Mouse (Mus musculus): Measurements from ENCODE around the gene Bcar3. TPM values are rescaled to one million over a fixed set of nuclear protein-coding genes. Genes with fewer than 3 reads are reported as not detected.
"Not testable (repeated sequence)": the region's sequence is repeated elsewhere in the genome, so short reads cannot be mapped to it uniquely, and the experiment has no call there.

Gene Bcar3
- 1 to 10 TPM; 6.1 to 7.0 TPM for total RNA-seq (2021)
- long read RNA-seq, partial matches to known transcripts, result 2 of 8 reads
- long read RNA-seq, other reads (novel, unspliced or antisense), result 2 of 8 reads

DNA sequence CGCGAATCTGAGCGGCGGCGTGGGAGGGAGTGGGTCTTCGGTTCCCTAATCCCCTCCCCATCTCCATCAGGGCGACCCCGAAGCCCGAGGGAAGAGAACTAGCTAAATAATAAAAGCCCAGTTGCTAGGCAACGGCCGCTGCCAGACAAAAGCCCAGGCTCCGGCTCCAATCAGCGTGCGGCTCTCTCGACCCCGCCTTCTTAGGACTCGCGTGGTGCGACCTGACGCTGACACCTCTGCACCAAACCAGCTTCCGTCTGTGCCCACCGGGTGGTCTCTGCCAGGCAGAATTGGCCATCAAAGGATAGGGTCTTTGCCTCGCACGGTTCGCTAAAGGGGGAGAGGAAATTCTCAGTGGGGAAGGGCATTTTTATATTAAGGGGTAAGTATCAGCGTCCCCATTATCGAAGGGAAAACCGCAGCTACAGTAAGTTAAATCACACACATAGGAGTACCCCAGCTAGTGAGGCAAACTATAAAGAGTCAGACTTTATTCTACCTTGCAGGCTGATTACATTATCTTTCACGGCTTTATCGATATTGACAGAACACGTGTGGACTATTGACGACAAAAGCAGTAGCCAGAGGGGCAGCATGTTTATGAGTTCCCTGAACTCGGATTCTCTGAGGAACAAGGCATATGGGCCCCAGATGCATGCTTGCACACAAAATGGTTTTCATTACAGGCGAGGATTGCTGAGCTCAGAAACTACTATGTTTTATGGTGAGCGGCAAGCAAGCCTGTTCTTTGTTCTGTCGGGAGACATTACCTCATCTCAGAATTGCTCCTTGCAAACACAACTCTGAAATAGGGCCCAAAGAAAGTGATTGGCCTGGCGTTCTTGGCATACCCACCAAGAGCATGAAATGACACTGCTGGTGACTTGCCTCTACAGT, at the start of gene Bcar3:
Bcar3 (plus strand) TSS at position 183 of the 897 bp plus-strand sequence.
- DNase-seq (ENCODE audit: low spot score in 2 of 2), result peak; percentile 92 to 94

DNA sequence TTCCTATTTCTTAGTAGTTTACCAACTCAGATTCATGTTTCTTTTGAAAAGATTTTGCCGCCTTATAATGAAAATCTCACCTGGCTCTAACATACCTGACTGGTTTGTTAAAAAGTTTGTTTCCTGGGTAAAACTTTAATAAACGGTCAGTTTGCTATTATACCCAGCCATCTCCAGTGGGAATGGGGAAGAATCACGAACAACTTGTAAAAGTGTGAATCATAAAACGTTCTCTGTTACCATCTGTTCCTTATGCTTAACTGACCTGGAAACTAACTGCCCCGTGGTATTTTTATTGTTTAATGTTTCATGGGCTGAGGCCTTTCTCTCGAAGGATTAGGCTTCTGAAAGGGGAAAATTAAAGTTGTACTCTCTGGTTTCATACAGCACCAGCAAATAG, 49.2 kb upstream of the Bcar3 start:
- no peak for DNase-seq (ENCODE audit: low spot score in 2 of 2)

DNA sequence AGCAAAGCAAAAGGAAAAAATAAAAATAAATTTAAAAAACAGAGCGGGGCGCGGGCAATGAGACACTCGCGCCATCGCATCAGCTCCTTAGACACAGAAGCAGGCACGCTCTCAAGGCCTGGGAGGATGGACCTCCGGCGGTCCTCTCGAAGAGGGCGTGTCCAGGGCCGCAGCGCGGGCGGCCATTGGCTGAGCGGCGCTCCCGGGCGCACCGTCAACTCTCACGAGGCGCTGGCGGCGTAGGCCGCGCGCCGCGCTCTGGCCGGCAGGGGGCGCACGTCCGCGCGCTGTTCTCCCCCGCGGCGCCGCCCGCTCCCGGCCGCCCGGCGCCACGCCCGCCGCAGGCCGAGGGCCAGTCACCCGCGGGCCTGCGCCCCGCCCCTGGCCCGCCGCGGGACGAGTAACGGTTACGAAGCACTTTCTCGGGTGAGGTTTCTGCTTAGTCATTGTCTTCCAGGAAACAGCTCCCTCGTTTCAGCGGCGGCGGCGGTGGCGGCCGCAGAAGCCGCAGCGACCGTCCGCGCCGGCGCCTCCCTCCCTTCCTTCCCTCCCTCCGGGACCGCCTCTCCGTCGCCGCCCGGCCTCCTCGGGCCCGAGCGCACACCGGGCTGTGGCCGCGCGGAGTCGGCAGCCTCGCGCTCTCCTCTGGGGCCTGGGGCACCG, 48.6 kb upstream of the Bcar3 start, which contains the start of gene Gclm:
Gclm (plus strand) TSS at position 343 of the 663 bp plus-strand sequence.
- peak; percentile 88 to 95 for DNase-seq (ENCODE audit: low spot score in 2 of 2)

GRCm38 (mm10) chr3:122245878-122246332, 48.0 kb upstream of the Bcar3 start:
- DNase-seq (ENCODE audit: low spot score in 2 of 2), result peak; percentile 64 to 74

GRCm38 (mm10) chr3:122246406-122246805, 47.5 kb upstream of the Bcar3 start:
- DNase-seq (ENCODE audit: low spot score in 2 of 2), result no peak

GRCm38 (mm10) chr3:122246986-122247767, 46.8 kb upstream of the Bcar3 start:
- no peak for DNase-seq (ENCODE audit: low spot score in 2 of 2)

- no peak for DNase-seq (ENCODE audit: low spot score in 2 of 2)
Measured at GRCm38 (mm10) chr3:122247768-122248100, 46.2 kb upstream of the Bcar3 start.

DNA sequence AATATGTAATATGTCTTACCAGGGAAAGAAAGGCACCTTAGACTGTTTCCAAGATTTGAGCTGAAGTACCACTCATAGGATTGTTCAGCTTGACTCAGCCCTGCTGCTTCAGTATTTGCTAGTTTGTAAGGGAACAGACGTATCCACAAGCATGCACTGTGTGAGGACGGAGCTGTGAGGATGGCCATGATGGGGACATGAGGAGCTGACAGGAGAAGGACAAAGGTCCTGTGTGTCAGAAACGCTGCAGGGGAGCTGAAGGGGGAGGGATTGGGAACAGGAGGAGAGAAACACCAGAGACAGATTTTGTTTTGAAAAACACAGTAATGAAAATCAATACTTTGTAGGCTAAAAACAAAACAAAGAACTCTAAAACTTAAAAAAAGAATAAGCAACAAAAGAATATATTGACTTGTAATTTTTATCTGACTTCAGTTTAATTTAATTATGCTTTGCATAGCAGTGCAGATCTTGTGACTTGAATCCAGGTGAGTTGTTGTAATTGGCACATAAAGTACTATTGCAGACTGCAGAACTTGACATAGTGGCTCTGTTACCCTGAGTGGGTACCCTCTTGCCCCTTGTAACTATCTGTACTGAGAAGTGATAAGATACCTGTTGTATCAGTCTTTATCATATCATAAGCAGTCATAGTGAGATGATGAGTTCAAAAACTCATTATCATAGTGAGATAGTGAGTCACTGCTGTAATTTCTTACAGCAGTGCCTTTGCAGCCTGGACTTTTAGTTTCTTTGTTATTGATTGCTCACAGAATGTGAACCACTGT, 41.3 kb upstream of the Bcar3 start:
- no peak for DNase-seq (ENCODE audit: low spot score in 2 of 2)

DNA sequence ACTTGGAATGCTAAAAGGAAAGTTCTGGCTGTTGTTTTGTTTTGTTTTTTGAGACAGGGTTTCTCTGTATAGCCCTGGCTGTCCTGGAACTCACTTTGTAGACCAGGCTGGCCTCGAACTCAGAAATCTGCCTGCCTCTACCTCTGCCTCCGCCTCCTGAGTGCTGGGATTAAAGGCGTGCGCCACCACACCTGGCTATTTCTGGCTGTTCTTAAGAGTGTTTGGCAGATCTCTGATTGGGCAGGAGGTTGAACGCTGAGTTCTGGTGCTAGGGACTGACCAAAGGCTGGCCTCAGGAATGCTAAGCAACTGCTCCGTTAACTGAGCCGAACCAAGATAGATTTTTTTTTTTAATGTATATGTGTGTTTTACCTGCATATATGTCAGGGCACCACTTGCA, 39.9 kb upstream of the Bcar3 start:
- not testable (repeated sequence) for DNase-seq (ENCODE audit: low spot score in 2 of 2)

GRCm38 (mm10) chr3:122269986-122270385, 23.9 kb upstream of the Bcar3 start:
- DNase-seq (ENCODE audit: low spot score in 2 of 2), result no peak

DNA sequence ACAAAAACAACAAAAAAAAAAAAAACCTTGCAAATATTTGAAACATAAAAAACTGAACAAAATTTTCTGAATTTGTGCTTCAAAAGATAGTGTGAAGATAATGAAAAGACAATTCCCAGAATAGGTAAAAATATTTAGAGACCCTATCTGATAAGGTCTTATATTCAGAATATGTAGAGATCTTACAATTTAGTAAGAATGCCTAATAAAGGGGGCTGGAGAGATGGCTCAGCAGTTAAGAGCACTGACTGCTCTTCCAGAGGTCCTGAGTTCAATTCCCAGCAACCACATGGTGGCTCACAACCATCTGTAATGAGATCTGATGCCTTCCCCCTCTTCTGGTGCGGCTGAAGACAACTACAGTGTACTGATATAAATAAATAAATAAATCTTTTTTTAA, 21.4 kb upstream of the Bcar3 start:
- DNase-seq (ENCODE audit: low spot score in 2 of 2), result not testable (repeated sequence)

GRCm38 (mm10) chr3:122273407-122274240, 20.3 kb upstream of the Bcar3 start:
- no peak for DNase-seq (ENCODE audit: low spot score in 2 of 2)

GRCm38 (mm10) chr3:122274241-122275024, 19.5 kb upstream of the Bcar3 start, which contains the start of gene Dnttip2:
Gene Dnttip2, plus strand, starts transcription at chr3:122274388.
- DNase-seq (ENCODE audit: low spot score in 2 of 2), result peak; percentile 90 to 94

GRCm38 (mm10) chr3:122275111-122275510, 18.8 kb upstream of the Bcar3 start:
- DNase-seq (ENCODE audit: low spot score in 2 of 2), result no peak

GRCm38 (mm10) chr3:122287195-122287594, 6.7 kb upstream of the Bcar3 start:
- DNase-seq (ENCODE audit: low spot score in 2 of 2), result no peak

- DNase-seq (ENCODE audit: low spot score in 2 of 2), result no peak
Measured at GRCm38 (mm10) chr3:122288613-122289195, 5.2 kb upstream of the Bcar3 start.

DNA sequence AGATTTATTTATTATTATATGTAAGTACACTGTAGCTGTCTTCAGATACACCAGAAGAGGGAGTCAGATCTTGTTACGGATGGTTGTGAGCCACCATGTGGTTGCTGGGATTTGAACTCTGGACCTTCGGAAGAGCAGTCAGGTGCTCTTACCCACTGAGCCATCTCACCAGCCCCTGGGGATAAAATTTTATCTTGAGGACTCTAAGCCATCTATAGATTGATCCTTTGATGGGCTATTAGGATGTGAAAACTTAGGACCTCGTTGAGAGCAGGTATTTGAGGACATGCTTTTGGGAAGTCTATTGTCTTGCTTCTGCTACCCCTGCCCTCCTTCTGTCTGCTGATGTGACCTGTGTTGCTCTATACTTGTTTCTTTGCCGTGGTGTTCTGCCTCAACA, 4.6 kb upstream of the Bcar3 start:
- not testable (repeated sequence) for DNase-seq (ENCODE audit: low spot score in 2 of 2)

GRCm38 (mm10) chr3:122290696-122291095, 3.2 kb upstream of the Bcar3 start:
- DNase-seq (ENCODE audit: low spot score in 2 of 2), result no peak

Measured in layer of hippocampus, postnatal 10 days (tissue).